Mouse (Mus musculus) G1E (cell line): Measurements from ENCODE around the gene Myh13.

Experiments used
- CTCF ChIP-seq: IDR thresholded peaks from 2 replicates; pipeline ENCODE4 v1.5.1; 2012; ENCODE audit warnings: low read depth, low read length, inconsistent platforms, mixed read lengths
- GATA1 ChIP-seq: IDR thresholded peaks from 2 replicates; pipeline ENCODE4 v1.6.1; 2012; ENCODE audit warnings: borderline replicate concordance, low read length, inconsistent platforms, mixed read lengths
- GATA2 ChIP-seq: IDR thresholded peaks from 2 replicates; pipeline ENCODE4 v1.6.1; 2012; ENCODE audit warnings: low read depth, low read length, inconsistent platforms, borderline replicate concordance
- POLR2AphosphoS5 ChIP-seq: IDR thresholded peaks from 2 replicates; pipeline ENCODE4 v1.6.1; 2012; ENCODE audit warnings: low read depth, low read length, inconsistent platforms; ENCODE audit not compliant: insufficient replicate concordance

- no peak for TF ChIP-seq GATA1
- no peak for TF ChIP-seq CTCF
- TF ChIP-seq GATA2, result no peak
- TF ChIP-seq POLR2AphosphoS5, result no peak
These were observed 43.1 kb downstream of the Myh13 start for GRCm38 (mm10) chr11:67364551-67364950.
